Mouse (Mus musculus) bone marrow, adult 2 months (tissue): Measurements from ENCODE around the gene Adsl.

ENCODE experiments used
- CTCF ChIP-seq: fragments of 200-500 bp; IDR thresholded peaks from 2 replicates; pipeline ENCODE4 v1.5.1; 2011; ENCODE audit warnings: low read length, control low read depth; ENCODE audit not compliant: control insufficient read depth, insufficient read depth
- POLR2A ChIP-seq: fragments of 200-500 bp; IDR thresholded peaks from 2 replicates; pipeline ENCODE4 v1.6.1; 2011; ENCODE audit warnings: low read depth, mild to moderate bottlenecking, control low read depth, low read length, borderline replicate concordance; ENCODE audit not compliant: control insufficient read depth

- TF ChIP-seq CTCF (no peak), POLR2A (no peak)
Measured at GRCm38 (mm10) chr15:80989712-80990111, 41.4 kb downstream of the Adsl start.
